Mouse (Mus musculus) lung, postnatal 0 days (tissue): ENCODE results near the gene Spag6.

Experiments
- CTCF ChIP-seq: IDR thresholded peaks from 2 replicates; pipeline ENCODE4 v1.5.1; 2016; ENCODE audit warnings: antibody characterized with exemption, mild to moderate bottlenecking
- EP300 ChIP-seq: IDR thresholded peaks from 2 replicates; pipeline ENCODE4 v1.6.1; 2016; ENCODE audit warnings: antibody characterized with exemption, mild to moderate bottlenecking, control low read depth

DNA sequence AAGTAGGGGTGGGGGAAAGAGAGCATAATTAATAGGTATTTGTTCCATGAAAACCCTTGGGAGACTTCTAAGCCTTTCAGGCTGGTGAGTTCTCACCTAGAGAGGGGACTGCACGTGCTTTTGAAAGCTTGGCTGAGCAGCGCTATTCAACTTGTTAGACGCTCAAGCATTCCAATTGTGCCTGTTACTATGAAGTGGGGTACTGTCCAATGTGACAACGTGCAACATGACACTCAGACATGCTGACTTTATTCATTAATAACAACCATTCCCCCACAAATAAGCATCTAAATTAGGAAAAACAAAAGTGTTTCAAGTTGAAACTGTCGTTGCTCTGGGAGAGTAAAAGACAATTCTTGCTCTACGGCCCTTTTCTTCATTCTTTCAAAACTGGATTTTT is 22.8 kb upstream of the Spag6 start:
- TF ChIP-seq CTCF (no peak), EP300 (no peak)
